Mouse (Mus musculus): ENCODE measurements around the gene Gm4353. TPM values are rescaled to one million over a fixed set of nuclear protein-coding genes. Genes with fewer than 3 reads are reported as not detected.

Gene Gm4353
- total RNA-seq, 1 experiment: 4.2 TPM

GRCm38 (mm10) chr7:116033371-116034241 is 50.8 kb downstream of the Gm4353 start:
- DNase-seq (ENCODE audit: low read depth, low spot score): peak; percentile 25
- peak overlapping the region; percentile 64 for H3K9ac ChIP-seq (ENCODE audit: insufficient read depth, low read depth, low read length, poor library complexity, severe bottlenecking)
- no peaks in the 10 kb centered on the region for H3K36me3 ChIP-seq (ENCODE audit: control insufficient read depth, insufficient read depth, low read length, poor library complexity, severe bottlenecking)
- no peak for TF ChIP-seq MAFK (IDR thresholded peaks at IDR 0.05; ENCODE audit: insufficient read depth, low read depth, low read length)
- no peak for TF ChIP-seq CHD2 (IDR thresholded peaks at IDR 0.05; ENCODE audit: low read depth, low read length)
- no peak for TF ChIP-seq HCFC1 (IDR thresholded peaks at IDR 0.05; ENCODE audit: borderline replicate concordance, insufficient read depth, low read length)
- no peak for TF ChIP-seq ZC3H11A (IDR thresholded peaks at IDR 0.05; ENCODE audit: borderline replicate concordance, low read depth, low read length)
- in situ Hi-C loops (cut with MboI; ENCODE audit: low sequenced_read_pairs in 2 of 2, unreplicated experiment in 2 of 2): loop anchor here in 1 of 2 experiments (10.0 to 25.0 kb wide), 2 partner anchors 809 to 1121 kb away; no protein-coding TSS in a partner anchor
- no peaks in the 10 kb centered on the region for H3K9me3 ChIP-seq (ENCODE audit: control insufficient read depth, insufficient read depth, low read depth, low read length)
- H3K4me3 ChIP-seq (ENCODE audit: insufficient read depth in 1 of 2, low read depth in 1 of 2, low read length in 2 of 2, poor library complexity in 1 of 2, severe bottlenecking in 1 of 2): peak overlapping the region; percentile 65 to 67
- no peak overlapping the region for H3K27ac ChIP-seq (ENCODE audit: insufficient read depth, low read depth, low read length, poor library complexity, severe bottlenecking)
- peaks cover 0 to 7% of the 10 kb centered on the region in 2 experiments; a peak in 1 of 4 replicates for H3K4me1 ChIP-seq (ENCODE audit: control insufficient read depth in 2 of 2, insufficient read depth in 2 of 2, low read length in 2 of 2, poor library complexity in 1 of 2)

Other genes with a start within 250 kb of the Gm4353 start
- 0.48 and 1.2 TPM in 2 replicates for gene Sox6, start 45.8 kb downstream of the Gm4353 start, total RNA-seq (2012; rRNA removed)
- 61.1 and 102 TPM in 2 replicates for gene 1110004F10Rik, start 45.2 kb downstream of the Gm4353 start, total RNA-seq (2012; rRNA removed)
- gene Plekha7, start 223.7 kb upstream of the Gm4353 start, total RNA-seq (2012; rRNA removed): 38.0 and 56.4 TPM in 2 replicates
- 801 and 1,038 TPM in 2 replicates for gene Rps13, start 249.6 kb upstream of the Gm4353 start, total RNA-seq (2012; rRNA removed)

All from ES-E14 (cell line).